Mouse (Mus musculus) limb, embryonic 14.5 days (tissue): ENCODE measurements around the gene Ptgir. TPM values are rescaled to one million over a fixed set of nuclear protein-coding genes. Genes with fewer than 3 reads are reported as not detected.

Experiments used
- ATAC-seq: fragments of 200-750 bp; cut with Nextera tagmentation; 2 replicates; pipeline ENCODE4 v1.8.0; 2017; ENCODE audit warnings: low read depth, moderate number of reproducible peaks, moderate TSS enrichment; ENCODE audit not compliant: low FRiP score
- DNase-seq: peaks from one replicate; pipeline ENCODE4 v3.0.0-alpha.2; 2015; ENCODE audit warnings: low spot score
- H3K27ac ChIP-seq: fragments of 300-500 bp; sonication (generic); replicated peaks from 2 replicates; pipeline ENCODE4 v1.5.1; 2014; ENCODE audit warnings: low read depth, mild to moderate bottlenecking, low read length, moderate library complexity, mixed read lengths
- H3K27me3 ChIP-seq: fragments of 300-500 bp; sonication (generic); 2 replicates; pipeline ENCODE4 v1.6.1; 2014; ENCODE audit warnings: low read length, mixed read lengths; ENCODE audit not compliant: control insufficient read depth, insufficient read depth
- H3K36me3 ChIP-seq: fragments of 300-500 bp; sonication (generic); 2 replicates; pipeline ENCODE4 v1.6.1; 2014; ENCODE audit warnings: mild to moderate bottlenecking, low read length, moderate library complexity, mixed read lengths; ENCODE audit not compliant: control insufficient read depth, insufficient read depth
- H3K4me1 ChIP-seq: fragments of 300-500 bp; sonication (generic); 2 replicates; pipeline ENCODE4 v1.6.1; 2014; ENCODE audit warnings: antibody characterized with exemption, low read length, mixed read lengths; ENCODE audit not compliant: control insufficient read depth, insufficient read depth
- H3K4me2 ChIP-seq: fragments of 300-500 bp; sonication (generic); replicated peaks from 2 replicates; pipeline ENCODE4 v1.6.1; 2014; ENCODE audit warnings: low read depth, mild to moderate bottlenecking, low read length, moderate library complexity; ENCODE audit not compliant: severe bottlenecking
- H3K4me3 ChIP-seq: fragments of 300-500 bp; sonication (generic); replicated peaks from 2 replicates; pipeline ENCODE4 v1.5.1; 2014; ENCODE audit warnings: low read length
- H3K9ac ChIP-seq: fragments of 300-500 bp; sonication (generic); 2 replicates; pipeline ENCODE4 v1.6.1; 2014; ENCODE audit warnings: mild to moderate bottlenecking, low read depth, low read length, moderate library complexity; ENCODE audit not compliant: severe bottlenecking
- H3K9me3 ChIP-seq: fragments of 300-500 bp; sonication (generic); 2 replicates; pipeline ENCODE4 v1.6.1; 2016; ENCODE audit warnings: low read length; ENCODE audit not compliant: control insufficient read depth
- POLR2A ChIP-seq: fragments of 200-500 bp; IDR thresholded peaks from 2 replicates; pipeline ENCODE4 v1.8.0; 2012; ENCODE audit warnings: inconsistent platforms, mild to moderate bottlenecking, moderate library complexity, borderline replicate concordance; ENCODE audit not compliant: insufficient read depth, insufficient read length; ENCODE audit errors: extremely low read depth
- WGBS: fragments of 180-500 bp; shearing (Covaris S2); extraction: QIAGEN DNeasy Blood & Tissue Kit; methylation state at CpG from one replicate; pipeline ENCODE4 v1.1.7; 2014; 5-methylcytosine and 5-hydroxymethylcytosine counted together
- polyA plus RNA-seq, 2 experiments: library from polyadenylated mRNA; depleted of rRNA in 1 of 2; stranded (reverse) in 1 of 2; unstranded in 1 of 2; fragments of >200 nt; fragmentation: Nextera tagmentation in 1 of 2; extraction: Ambion mirVana in 1 of 2; gene quantifications; 2 replicates each; pipeline versions ENCODE4 v1.2.1 to v1.2.3; 2012 to 2014

The Ptgir gene
- polyA plus RNA-seq, 2 experiments, result 2.3 to 3.6 TPM

DNA sequence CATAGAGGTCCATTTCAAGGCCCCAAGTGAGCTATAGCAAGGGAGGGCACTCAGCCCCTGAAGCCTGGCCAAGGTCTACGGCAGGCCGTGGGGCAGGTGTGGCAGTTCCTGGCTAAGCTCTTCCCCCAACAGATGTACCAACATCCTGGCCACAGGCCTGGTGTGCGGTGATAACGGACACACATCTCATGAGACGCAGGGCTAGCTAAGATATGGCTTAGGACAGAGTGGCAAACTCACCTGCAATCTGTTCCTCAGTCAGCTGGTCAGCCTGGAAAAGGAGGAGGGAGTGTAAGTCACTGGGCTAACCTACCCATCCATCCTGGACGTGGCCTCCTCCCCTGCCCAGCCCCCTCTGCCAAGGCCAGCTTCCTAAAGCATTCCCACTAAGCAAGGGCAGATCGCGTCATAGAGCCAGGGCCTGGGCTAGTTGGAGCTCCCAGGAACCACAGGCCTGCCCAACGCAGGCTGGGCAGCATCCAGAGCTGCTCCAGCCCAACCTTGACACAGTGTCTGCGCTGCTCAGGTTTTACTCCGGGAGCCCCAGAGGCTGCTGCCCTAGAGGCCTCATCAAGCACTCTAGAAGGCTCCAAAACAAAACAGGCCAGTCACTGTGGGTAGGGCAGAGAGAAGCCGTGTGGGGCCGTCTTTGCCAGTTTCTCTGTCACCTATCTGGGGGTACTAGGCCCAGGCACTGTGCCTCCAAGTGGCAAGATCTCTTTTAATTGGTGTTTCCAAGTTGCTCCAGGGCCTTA is 13.3 kb downstream of the Ptgir start:
- no peak for ATAC-seq
- Histone ChIP-seq H3K4me2 (no peak overlapping the region), H3K4me3 (no peak overlapping the region), H3K27me3 (no peaks in the 10 kb centered on the region), H3K9me3 (no peaks in the 10 kb centered on the region), H3K27ac (0 out of 2 replicates have a peak overlapping the region, but pooled peaks have one; percentile 5), H3K9ac (peak overlapping the region; percentile 38; the same call in 1 of the 2 replicates), H3K4me1 (peaks cover 32% of the 10 kb centered on the region), H3K36me3 (peaks cover 56% of the 10 kb centered on the region)
- no peak for DNase-seq
- no peak for TF ChIP-seq POLR2A
- 77% methylated on average over 13 of the region's 13 CpGs for WGBS

DNA sequence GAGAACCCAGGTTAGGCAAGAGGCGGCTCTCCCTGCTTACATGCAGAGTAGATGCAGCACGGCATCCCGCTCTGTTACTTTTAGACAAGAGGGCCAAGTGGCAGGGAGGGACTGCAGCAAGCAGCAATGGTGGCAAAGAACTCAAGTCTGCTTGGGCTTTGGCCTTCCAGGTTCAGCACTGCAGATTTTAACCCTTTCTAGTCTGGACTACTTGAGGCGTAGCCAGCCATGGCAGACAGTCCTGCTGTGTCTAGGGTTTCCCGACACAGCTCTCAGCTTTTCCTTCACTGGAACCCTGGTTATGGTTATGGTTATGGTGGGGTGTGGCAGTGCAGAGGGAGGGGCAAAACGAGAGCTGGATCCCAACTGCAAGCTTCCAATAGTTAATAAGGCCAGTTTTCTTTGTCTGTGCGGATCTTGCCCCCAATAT is 13.9 kb downstream of the Ptgir start:
- H3K4me2 ChIP-seq, result no peak overlapping the region
- WGBS, result 80% methylated on average over 7 of the region's 7 CpGs
- H3K4me3 ChIP-seq, result no peak overlapping the region
- TF ChIP-seq POLR2A, result no peak
- ATAC-seq (no peak), DNase-seq (no peak)
- peaks cover 50% of the 10 kb centered on the region for H3K36me3 ChIP-seq
- H3K9me3 ChIP-seq, result no peaks in the 10 kb centered on the region
- peaks cover 32% of the 10 kb centered on the region for H3K4me1 ChIP-seq
- peak overlapping the region; percentile 38; the same call in 1 of the 2 replicates for H3K9ac ChIP-seq
- no peak overlapping the region for H3K27ac ChIP-seq
- H3K27me3 ChIP-seq, result no peaks in the 10 kb centered on the region

DNA sequence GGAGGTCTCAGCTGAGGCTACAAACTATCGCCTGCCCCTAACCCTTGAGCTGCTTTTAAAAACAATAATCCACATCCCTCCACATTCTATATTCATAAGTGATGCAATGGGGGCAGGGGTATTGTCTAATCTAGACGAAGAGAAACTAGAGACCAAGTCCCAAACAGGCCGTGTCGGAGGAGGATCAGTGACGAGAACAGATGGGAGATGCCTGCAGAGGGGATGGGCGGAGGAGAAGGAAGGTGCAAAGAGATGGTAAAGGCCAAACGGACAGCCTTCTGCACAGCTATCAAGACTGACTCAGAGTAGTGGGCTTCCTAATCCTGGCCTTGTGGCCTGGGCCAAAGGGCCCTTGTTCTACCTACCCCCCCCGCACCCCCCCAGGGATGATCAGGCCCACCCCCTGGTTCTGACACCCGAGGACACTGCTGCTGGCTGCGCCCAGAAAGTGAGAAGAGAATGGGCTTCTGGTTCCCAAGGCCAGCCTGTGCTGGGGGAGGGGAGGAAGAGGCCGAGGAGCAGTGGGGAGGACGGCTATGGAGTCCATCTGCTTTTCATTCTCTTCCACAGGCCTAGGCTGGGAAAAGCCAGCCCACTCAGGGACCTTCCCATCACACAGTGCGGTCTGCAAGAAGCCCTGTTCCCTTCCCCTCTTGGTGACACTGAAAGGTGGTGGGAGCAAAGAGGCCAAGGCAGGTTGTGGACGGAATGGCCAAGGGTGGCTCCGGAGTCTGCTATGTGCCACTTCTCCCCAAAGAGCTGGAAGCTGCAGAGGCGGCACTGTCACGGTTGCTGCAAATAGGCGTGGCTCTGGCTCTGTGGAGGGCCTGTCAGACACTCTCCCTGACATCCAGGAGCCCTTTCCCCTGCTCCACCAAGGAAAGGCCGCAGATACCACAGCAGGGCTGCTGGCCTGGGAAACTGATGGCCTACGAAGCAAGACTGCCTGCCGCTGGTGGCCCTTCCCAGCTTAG is 14.8 kb downstream of the Ptgir start:
- DNase-seq, result no peak
- no peaks in the 10 kb centered on the region for H3K9me3 ChIP-seq
- H3K4me2 ChIP-seq, result peak overlapping the region; percentile 88
- peak overlapping the region; percentile 99 for H3K4me3 ChIP-seq
- H3K36me3 ChIP-seq, result peaks cover 41% of the 10 kb centered on the region
- H3K27ac ChIP-seq, result peak overlapping the region; percentile 71
- ATAC-seq, result no peak
- WGBS, result 42% methylated on average over 21 of the region's 21 CpGs
- H3K4me1 ChIP-seq, result peaks cover 32% of the 10 kb centered on the region
- H3K9ac ChIP-seq, result peak overlapping the region; percentile 84
- no peak for TF ChIP-seq POLR2A
- no peaks in the 10 kb centered on the region for H3K27me3 ChIP-seq

DNA sequence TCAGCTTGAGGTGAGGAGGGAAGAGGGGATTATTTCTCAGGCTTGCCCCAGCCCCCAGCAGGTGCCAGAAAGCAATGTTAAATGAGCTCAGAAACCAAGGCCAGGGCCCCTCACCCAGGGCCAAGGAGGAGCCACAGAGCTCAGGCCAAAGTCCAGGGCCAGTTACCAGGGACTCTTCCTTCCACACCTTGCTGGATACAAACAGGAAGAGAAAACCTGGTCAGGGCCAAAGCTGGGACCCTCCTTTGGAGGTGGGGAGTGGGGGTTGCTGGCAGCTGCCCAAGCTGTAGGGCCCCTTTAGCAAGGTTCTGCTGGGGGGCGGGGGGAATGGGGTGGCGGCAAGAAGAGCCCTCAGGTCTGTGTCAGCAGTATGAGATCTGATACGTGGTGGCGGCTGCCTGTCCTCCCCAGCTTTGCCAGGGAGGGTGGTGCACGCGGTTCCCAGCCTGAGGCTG is 15.6 kb downstream of the Ptgir start:
- TF ChIP-seq POLR2A, result no peak
- ATAC-seq, result no peak
- no peaks in the 10 kb centered on the region for H3K9me3 ChIP-seq
- H3K4me3 ChIP-seq, result peak overlapping the region; percentile 99
- H3K9ac ChIP-seq, result peak overlapping the region; percentile 84
- H3K27ac ChIP-seq, result peak overlapping the region; percentile 71
- WGBS, result 36% methylated on average over 6 of the region's 6 CpGs
- no peak for DNase-seq
- peaks cover 32% of the 10 kb centered on the region for H3K4me1 ChIP-seq
- H3K4me2 ChIP-seq, result peak overlapping the region; percentile 88
- H3K36me3 ChIP-seq, result peaks cover 33% of the 10 kb centered on the region
- no peaks in the 10 kb centered on the region for H3K27me3 ChIP-seq

DNA sequence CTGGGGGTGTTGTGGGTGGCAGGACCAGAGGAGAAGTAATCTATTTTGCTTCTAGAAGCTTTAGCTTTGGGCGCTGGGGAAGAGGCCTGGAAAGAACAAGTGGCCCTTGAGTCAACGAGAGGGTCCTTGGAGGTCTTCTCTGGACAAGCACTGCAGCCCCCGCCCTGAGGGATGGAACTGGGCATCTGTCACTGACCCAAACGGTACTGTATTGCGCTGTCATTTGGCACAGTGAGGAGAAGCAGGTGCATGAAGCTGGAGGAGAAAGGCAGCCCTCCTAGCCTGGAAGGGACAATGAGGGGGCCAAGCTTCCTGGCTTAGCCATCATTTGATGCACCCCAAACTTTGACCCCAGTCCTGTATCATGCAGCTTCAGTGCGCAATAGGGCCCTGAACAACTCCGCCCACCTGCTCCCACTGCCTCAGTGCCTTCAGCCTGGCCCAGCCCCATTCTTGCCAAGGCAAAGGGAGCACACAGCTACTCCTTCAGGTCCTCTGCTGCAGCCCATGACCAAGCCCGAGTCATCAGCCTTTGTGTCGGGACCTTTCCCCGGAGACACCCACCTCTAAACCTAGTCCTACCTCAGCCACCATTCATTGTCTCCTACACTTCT is 16.2 kb downstream of the Ptgir start:
- H3K9me3 ChIP-seq, result no peaks in the 10 kb centered on the region
- peaks cover 27% of the 10 kb centered on the region for H3K36me3 ChIP-seq
- DNase-seq (no peak), ATAC-seq (no peak)
- TF ChIP-seq POLR2A, result no peak
- peak overlapping the region; percentile 99 for H3K27ac ChIP-seq
- peak overlapping the region; percentile 84 for H3K9ac ChIP-seq
- peak overlapping the region; percentile 88 for H3K4me2 ChIP-seq
- peaks cover 32% of the 10 kb centered on the region for H3K4me1 ChIP-seq
- peak overlapping the region; percentile 99 for H3K4me3 ChIP-seq
- H3K27me3 ChIP-seq, result no peaks in the 10 kb centered on the region
- 60% methylated on average over 10 of the region's 10 CpGs for WGBS
